Mouse (Mus musculus) ES-E14 (cell line): ENCODE measurements around the gene Wdr81.

Source experiments
- HCFC1 ChIP-seq: IDR thresholded peaks from 2 replicates; pipeline ENCODE4 v1.6.1; 2012; ENCODE audit warnings: low read length, inconsistent platforms, borderline replicate concordance; ENCODE audit not compliant: insufficient read depth
- ZC3H11A ChIP-seq: IDR thresholded peaks from 2 replicates; pipeline ENCODE4 v1.6.1; 2012; ENCODE audit warnings: low read depth, mild to moderate bottlenecking, inconsistent platforms, low read length, borderline replicate concordance
- ZNF384 ChIP-seq: IDR thresholded peaks from 2 replicates; pipeline ENCODE4 v1.6.1; 2012; ENCODE audit warnings: low read depth, low read length, inconsistent platforms

DNA sequence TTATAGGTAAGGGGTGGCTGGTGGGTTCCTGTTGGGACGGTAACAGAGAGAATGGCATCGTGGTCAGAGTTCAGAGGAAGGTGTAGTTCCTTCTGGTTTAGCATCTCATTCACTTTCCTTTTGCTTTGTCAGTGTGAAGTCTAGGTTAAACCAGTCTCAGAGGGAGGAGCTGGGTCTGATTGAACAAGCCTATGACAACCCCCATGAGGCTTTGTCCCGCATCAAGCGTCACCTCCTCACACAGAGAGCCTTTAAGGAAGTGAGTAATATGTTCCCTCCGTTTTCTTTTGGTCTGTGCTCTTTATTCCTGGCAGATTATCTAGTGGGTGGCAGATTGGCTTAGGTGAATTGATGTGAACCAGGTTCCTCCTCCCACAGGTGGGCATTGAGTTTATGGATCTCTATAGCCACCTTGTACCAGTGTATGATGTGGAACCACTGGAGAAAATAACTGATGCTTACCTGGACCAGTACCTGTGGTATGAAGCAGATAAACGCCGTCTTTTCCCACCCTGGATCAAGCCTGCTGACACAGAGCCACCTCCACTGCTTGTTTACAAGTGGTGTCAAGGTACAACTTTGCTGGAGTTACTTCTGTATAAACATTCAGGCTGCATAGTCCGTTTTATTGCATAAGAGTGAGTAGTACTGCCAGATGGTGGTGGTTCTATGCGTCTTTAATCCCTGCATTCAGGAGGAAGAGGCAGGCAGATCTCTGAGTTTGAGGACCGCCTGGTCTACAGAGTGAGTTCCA is 40.0 kb upstream of the Wdr81 start:
- no peak for TF ChIP-seq ZC3H11A
- TF ChIP-seq ZNF384: no peak
- TF ChIP-seq HCFC1: no peak
